Mouse (Mus musculus): ENCODE measurements around the gene Cdc16. TPM values are rescaled to one million over a fixed set of nuclear protein-coding genes. Genes with fewer than 3 reads are reported as not detected.
"Not testable (repeated sequence)": the region's sequence is repeated elsewhere in the genome, so short reads cannot be mapped to it uniquely, and the experiment has no call there.

Cdc16 gene
- total RNA-seq (2017): 54.1 and 60.0 TPM in 2 replicates

GRCm38 (mm10) chr8:13756982-13757804 lies at the start of gene Cdc16:
Gene Cdc16 (plus strand): TSS chr8:13757676.
- ATAC-seq (replicated peaks; ENCODE audit: low read depth, poor library complexity, severe bottlenecking): peak; percentile 90

DNA sequence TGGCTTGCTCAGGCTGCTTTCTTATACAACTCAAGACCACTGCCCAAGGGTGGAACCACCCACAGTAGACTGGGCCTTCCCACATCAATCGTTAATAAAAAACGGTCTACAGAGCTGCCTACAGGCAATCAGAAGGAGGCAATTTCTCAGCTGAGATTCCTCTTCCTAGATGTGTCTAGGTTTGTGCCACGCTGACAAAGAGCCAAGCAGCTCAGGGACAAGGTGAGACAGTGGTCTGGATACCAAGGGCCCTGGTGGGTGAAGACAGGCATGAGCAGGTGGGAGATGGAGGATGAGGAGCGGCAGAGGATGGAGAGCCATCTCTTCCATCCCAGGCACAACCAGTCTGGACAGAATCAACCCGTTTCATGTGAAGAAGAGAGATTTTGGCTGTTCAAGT lies 49.0 kb upstream of the Cdc16 start:
- ATAC-seq (replicated peaks; ENCODE audit: low read depth, poor library complexity, severe bottlenecking): no peak

DNA sequence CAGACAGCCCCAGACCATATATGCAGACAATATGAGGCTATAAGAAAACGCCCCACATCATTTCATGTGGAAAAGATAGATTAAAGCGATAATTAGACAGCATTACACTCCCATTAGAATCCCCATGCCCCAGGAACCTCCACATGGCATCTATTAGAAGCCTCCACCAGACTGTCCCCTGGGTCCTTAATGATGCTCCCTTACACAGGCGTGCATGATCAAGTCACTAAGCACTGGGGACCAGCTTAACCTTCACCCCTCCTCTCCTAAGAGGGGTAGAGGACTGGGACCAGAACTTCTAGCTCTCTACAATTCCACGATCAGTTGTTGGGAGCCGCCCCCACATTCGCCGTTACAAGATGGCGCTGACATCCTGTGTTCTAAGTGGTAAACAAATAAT lies 38.5 kb upstream of the Cdc16 start:
- ATAC-seq (replicated peaks; ENCODE audit: low read depth, poor library complexity, severe bottlenecking): no peak

DNA sequence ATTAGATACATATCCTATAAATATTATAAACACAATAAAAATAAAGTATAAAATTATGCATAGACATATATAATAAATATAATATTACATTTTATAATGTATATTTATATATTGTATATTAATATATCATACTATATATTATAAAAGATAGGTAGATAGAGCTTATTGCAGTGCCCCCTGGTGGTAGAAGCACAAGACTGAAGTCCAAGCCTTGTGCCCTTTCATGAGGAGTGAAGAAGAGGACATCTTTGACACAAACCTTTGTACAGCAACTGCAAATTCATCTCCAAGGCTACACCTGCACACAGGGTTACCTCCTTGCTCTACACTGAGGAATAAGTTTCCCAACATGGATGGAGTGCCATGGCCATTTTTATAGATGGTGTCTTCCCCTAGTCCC lies 31.8 kb upstream of the Cdc16 start:
- no peak; the same call in 1 of the 2 replicates for ATAC-seq (replicated peaks; ENCODE audit: low read depth, poor library complexity, severe bottlenecking)

DNA sequence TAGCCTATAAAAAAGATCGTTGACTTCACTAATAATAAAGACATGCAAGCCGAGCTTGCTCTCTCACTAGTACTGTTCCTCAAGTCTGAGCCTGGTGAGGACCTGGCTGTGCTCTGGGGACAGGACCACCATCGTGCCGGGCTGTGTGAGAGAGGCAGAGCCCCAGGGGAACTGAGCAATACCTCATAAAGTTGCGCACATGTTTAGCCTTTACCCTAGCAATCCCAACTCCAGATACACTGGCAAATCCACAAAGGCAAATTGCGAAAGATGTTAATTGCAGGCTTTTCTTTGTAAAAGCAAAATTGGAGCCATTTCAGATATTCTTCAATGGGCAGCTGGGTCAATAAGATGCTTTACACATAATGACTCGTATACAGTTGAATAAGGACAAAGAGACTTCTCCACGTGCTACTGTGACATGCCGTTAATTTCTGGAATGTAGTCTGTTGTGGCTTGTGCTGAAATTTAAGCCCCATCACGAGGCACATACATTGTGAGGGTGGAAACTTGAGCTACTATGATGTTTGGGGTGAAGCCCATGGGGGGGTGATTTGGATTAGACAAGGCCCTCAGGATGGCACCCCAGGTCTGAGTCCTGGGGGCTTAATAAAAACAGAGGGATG lies 29.9 kb upstream of the Cdc16 start:
- no peak for ATAC-seq (replicated peaks; ENCODE audit: low read depth, poor library complexity, severe bottlenecking)

DNA sequence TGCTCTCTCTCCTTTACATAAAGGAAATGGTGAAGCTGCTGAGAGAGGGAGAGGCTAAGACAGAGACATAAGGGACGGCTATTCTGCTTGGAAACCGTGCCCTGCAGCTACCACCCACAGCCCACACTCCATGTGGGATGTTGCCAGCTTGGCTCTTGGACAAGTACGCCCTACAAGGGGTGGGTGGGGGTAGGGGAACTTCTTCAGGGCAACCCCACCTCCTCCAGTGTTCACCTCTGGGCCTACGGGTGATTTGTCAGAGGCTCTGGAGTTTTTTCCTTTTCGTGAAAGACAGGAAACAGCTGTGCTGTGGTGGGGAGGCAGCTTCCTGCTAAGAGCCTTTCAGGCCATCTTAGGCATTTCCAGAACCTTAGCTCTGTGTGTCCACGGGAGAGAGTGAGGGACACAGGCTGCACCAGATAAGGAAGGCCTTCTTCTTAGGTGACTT lies 17.1 kb upstream of the Cdc16 start:
- peak; percentile 88 for ATAC-seq (replicated peaks; ENCODE audit: low read depth, poor library complexity, severe bottlenecking)

GRCm38 (mm10) chr8:13740817-13741613 lies 16.5 kb upstream of the Cdc16 start:
- peak; percentile 49 for ATAC-seq (replicated peaks; ENCODE audit: low read depth, poor library complexity, severe bottlenecking)

DNA sequence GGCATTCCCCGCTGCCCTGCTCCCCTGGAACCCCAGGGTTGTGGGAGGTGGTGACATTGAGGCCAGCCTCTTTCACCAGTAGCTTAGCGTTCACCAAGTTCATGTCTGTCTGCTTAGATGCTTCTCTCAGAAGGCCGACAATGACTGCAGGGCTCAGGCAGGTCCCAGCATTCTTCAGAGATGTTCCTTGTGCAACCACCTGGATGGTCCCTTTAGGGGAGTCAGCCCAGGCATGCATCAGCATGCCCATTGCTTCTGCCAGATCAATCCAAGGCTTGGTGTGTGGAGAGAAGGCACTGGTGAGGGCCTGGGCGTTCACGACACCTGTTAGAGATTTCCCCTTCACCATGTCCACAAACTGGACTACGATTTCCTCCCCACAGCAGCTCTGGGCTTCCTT lies 11.3 kb upstream of the Cdc16 start:
- not testable (repeated sequence) for ATAC-seq (replicated peaks; ENCODE audit: low read depth, poor library complexity, severe bottlenecking)

- no peak for ATAC-seq (replicated peaks; ENCODE audit: low read depth, poor library complexity, severe bottlenecking)
Measured at GRCm38 (mm10) chr8:13747626-13748025, 9.8 kb upstream of the Cdc16 start.

DNA sequence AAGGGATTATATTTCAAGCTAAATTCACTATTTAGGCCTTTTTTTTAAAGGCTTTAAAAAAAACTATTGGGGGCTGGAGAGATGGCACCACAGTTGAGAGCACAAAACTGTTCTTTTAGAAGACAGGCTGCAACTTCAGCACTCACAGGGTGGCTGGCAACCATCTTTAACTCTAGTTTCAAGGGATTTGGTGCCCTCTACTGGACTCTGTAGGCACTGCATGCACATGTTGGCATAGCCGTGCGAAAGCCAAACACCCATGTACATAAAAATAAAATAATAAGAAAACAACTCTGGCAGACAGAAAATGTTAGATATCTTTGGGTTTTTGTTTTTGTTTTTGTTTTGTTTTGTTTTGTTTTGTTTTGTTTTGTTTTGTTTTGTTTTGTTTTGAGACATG lies 3.8 kb upstream of the Cdc16 start:
- peak; percentile 67 for ATAC-seq (replicated peaks; ENCODE audit: low read depth, poor library complexity, severe bottlenecking)

DNA sequence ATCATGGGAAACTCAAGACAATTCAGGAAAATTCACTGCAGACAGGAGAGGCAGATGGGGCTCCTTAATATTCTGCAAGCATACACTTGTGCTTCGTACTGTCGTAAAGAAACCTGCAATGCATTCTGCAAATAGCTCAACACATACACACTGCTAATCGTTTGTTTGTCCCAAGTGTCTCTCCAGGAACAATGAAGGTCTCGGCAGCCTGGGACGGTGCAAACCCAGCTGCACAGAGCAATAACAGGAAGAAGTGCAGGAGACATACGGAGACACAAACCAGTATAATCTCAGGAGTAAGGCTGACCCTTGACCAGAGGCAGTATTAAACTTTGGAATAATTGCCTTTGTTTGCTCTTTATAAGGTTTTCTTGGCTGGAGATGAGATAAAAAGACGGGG lies 996 bp upstream of the Cdc16 start:
- no peak for ATAC-seq (replicated peaks; ENCODE audit: low read depth, poor library complexity, severe bottlenecking)

DNA sequence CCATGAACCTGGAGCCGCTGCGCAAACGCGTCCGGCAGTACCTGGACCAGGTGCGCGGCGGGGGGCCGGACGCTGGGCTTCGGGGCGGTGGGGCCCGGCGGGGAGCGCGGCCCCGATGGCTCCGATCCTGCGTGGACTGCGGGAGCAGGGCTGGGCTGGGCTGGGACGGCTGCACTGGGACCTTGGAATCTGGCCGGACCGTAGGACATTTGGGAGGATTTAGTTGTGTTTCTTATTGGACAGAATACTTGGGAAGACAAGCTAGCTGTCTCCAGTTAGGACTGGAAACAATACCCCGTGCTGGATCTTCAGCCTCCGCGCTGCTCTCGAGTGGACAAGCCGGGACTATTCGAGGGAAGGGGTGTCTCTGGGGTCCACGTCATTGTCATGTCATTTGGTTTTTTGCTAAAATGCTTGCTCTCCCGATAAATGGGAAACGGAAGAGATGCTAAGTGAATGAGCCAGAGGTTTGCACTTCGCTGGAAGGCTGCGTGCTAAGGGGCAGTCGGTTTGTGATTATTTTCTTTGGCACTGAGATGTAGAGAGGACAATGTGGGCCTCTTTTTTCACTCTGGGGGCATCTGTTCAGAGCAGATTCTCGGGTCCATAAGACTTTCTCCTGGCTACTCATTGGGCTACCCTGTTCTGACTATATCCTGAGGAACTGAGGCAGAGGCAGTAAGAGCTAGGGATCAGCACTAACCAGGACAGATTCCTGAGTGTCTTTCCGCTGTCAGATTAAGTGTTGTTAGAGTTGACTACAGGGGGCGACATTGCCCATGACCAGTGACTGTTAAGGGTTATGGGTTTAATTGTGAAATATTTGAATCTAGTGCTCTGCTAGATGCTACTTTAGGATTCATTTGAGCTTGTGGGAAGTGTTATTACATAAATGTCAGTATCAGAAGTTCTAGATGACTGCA lies 590 bp downstream of the Cdc16 start:
- peak; percentile 83 for ATAC-seq (replicated peaks; ENCODE audit: low read depth, poor library complexity, severe bottlenecking)

- ATAC-seq (replicated peaks; ENCODE audit: low read depth, poor library complexity, severe bottlenecking): no peak
Measured at GRCm38 (mm10) chr8:13769206-13769605, 11.7 kb downstream of the Cdc16 start.

DNA sequence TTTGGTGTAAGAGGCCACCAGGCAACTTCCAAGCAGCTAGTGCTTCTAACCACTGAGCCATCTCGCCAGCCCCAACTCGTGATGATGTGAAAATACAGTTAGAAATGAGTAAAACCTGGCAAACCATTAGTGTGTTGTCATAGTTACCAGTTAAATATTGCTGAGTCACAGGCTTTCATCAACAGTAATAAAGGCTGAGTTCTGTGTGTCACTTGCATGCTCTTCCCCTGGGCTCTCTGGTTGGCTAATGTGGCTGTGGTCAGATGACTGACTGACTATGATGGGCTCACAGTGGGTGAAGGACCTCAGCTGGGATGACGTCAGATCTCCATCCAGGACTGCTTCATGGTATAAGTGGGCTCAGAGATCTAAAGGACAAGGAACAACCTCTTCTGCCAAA lies 23.1 kb downstream of the Cdc16 start:
- no peak for ATAC-seq (replicated peaks; ENCODE audit: low read depth, poor library complexity, severe bottlenecking)

DNA sequence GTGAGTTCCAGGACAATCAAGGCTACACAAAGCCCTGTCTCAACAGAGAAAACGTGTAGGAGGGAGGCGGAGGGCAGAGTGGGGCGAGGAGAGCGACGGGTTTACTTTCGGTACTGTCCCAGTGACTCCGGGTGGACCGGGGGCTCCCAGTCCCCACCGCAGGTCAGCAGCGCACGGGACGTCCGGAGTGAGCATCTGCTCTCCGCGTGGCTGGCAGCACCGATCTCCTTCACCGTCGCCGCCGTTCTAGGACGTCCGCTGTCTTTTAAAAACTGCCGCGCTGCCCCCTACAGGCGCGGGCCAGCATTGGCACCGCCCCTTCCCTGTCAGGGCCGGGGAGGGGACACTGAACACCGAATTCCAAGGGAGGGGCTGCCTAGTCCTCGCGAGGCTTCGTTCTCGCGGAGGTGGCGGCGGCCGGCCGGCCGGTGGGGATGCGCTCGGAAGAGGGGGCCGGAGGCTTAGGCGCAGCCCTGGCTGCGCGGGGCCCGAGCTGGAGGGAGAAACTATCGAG lies 27.8 kb downstream of the Cdc16 start, which contains the start of gene Upf3a:
Upf3a (plus strand) TSS at position 366 of the 514 bp plus-strand sequence.
- peak; percentile 88 for ATAC-seq (replicated peaks; ENCODE audit: low read depth, poor library complexity, severe bottlenecking)

DNA sequence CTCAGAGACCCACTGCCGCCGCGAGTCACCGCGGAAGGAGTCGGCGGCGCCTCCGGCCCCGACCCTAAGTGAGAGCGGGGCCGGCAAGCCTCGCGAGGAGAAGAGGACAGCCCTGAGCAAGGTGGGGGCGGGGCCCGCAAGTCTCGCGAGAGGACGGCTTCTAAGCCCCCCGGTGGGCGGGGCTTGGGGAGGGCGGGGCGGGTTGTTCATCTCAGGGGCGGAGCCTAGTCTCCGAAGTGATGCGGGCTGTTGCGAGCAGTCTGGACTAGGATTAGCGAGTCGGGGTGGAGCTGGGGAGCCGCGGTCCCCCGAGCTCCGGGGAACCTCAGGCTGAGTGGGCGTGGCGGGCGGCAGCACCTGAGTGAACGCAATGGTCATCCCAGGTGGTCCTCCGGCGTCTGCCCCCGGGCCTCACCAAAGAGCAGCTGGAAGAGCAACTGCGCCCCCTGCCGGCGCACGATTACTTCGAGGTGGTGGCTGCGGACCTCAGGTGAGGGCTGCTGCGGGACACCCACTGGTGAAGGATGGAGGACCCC lies 28.4 kb downstream of the Cdc16 start:
- ATAC-seq (replicated peaks; ENCODE audit: low read depth, poor library complexity, severe bottlenecking): peak; percentile 65

DNA sequence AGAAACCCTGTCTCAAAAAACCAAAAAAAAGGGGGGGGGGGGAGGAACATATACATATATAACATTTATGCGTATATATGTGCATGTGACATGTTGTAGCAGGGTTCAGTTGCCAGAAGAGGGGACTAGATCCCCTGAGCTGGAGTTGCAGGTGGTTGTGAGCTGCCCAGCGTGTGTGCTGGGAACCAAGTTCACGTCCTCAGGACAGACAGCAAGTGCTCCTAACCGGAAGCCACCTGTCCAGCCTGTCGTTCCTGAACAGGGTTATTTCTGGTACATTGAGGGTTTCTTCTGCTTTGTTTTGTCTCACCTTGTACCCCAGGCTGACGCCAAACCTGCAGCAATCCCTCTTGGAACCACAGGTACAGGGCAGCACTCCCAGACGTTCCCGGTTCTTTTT lies 32.1 kb downstream of the Cdc16 start:
- ATAC-seq (replicated peaks; ENCODE audit: low read depth, poor library complexity, severe bottlenecking): no peak

GRCm38 (mm10) chr8:13793097-13793745 lies 35.7 kb downstream of the Cdc16 start:
- no peak for ATAC-seq (replicated peaks; ENCODE audit: low read depth, poor library complexity, severe bottlenecking)

DNA sequence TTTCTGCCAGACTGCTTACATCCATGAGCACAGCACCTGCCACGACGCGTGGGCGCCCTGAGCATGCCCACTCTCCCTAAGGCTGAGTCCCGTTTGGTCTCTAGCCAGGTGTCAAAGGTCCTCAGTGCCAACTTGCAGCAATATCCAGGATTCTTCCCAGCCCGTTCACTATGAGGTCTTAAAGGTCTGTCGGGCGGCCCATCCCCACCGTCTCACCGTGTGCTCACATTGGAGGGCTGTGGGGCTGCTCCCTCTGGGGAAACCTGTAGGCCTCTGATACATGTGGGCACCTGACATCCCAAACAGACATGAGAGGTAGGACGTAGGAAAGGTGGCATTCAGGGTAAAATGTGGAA lies 36.2 kb downstream of the Cdc16 start:
- no peak for ATAC-seq (replicated peaks; ENCODE audit: low read depth, poor library complexity, severe bottlenecking)
